Mouse (Mus musculus) urinary bladder, postnatal 0 days (tissue): ENCODE results near the gene Tas2r116. TPM values are rescaled to one million over a fixed set of nuclear protein-coding genes. Genes with fewer than 3 reads are reported as not detected.

Experiments used
- polyA plus RNA-seq: library from polyadenylated mRNA; unstranded; fragments of >200 nt; fragmentation: Nextera tagmentation; extraction: Ambion mirVana; gene quantifications from 2 replicates; pipeline ENCODE4 v1.2.1, GENCODE M21; 2015

Tas2r116 gene
- polyA plus RNA-seq: not detected in 2 replicates

GRCm38 (mm10) chr6:132855138-132855537, at the start of gene Tas2r116:
Gene Tas2r116, plus strand, starts transcription at chr6:132855438.

DNA sequence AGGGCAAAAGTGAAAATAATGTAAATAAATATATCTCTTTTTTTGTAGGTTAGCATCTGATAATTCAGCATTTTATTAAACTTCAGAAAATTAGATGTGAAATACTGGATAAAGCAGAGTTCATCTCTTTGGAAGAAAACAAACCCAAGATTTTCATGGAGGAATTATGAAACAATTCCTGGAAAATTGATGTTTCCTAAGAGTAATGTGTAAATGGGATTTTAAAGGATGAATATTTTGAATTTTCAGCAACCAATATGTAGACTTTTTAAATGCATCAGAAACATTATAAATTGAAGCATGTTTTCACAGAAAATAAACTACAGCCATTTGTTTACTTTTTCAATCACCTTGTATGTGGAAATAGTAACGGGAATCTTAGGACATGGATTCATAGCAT, 8.4 kb upstream of the Tas2r116 start, which contains the start of gene Tas2r123:
Tas2r123 (plus strand) TSS at position 301 of the 400 bp plus-strand sequence.

DNA sequence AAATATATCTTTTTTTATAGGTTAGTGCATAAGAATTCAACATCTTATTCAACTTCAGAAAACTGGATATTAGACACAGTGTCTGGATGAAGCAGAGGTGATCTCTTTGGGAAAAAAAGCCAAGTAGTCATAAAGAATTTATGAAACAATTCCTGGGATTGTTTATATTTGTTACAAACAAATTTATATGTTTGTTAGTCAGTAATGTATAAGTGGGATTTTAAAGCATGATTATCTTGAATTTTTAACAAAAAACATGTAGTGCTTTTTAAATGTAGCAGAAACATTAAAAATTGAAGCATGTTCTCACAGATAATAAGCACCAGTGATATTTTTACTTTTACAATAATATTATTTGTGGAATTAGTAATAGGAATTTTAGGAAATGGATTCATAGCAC, 12.5 kb downstream of the Tas2r116 start, which contains the start of gene Tas2r110:
Tas2r110 (plus strand) TSS at position 301 of the 400 bp plus-strand sequence.

DNA sequence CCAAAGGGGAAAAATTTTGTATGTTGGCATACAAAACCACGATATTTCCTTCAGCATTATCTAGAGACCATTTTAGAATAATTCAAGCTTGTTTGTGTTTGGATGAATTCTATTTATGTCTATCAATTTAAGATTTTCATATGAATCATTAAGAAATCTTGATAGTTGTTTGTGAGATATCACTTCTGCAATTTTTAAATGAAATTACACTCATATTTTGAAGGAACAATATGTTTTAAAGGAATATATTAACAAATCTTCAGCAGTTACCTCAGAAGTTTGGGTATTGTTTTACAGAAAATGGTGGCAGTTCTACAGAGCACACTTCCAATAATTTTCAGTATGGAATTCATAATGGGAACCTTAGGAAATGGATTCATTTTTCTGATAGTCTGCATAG, 37.5 kb downstream of the Tas2r116 start, which contains the start of gene Tas2r113:
Tas2r113 (plus strand) TSS at position 301 of the 400 bp plus-strand sequence.

Other genes starting within 250 kb of the Tas2r116 start
- gene A630073D07Rik, start 203.9 kb upstream of the Tas2r116 start, polyA plus RNA-seq: not detected in 2 replicates
- gene Tas2r120, start 198.5 kb upstream of the Tas2r116 start, polyA plus RNA-seq: not detected in 2 replicates
- not detected in 2 replicates for gene Tas2r121, start 154.4 kb upstream of the Tas2r116 start, polyA plus RNA-seq
- not detected in 2 replicates for gene Tas2r122, start 143.5 kb upstream of the Tas2r116 start, polyA plus RNA-seq
- not detected in 2 replicates for gene Tas2r115, start 117.4 kb upstream of the Tas2r116 start, polyA plus RNA-seq
- not detected in 2 replicates for gene Tas2r124, start 100.7 kb upstream of the Tas2r116 start, polyA plus RNA-seq
- gene Tas2r102, start 93.3 kb upstream of the Tas2r116 start, polyA plus RNA-seq: not detected in 2 replicates
- not detected in 2 replicates for gene Tas2r136, start 77.3 kb upstream of the Tas2r116 start, polyA plus RNA-seq
- gene Tas2r117, start 52.6 kb upstream of the Tas2r116 start, polyA plus RNA-seq: not detected in 2 replicates
- gene Tas2r123, start 8.3 kb upstream of the Tas2r116 start, polyA plus RNA-seq: not detected in 2 replicates
- not detected in 2 replicates for gene Tas2r110, start 12.6 kb downstream of the Tas2r116 start, polyA plus RNA-seq
- gene Tas2r113, start 37.6 kb downstream of the Tas2r116 start, polyA plus RNA-seq: not detected in 2 replicates
- gene Tas2r125, start 54.2 kb downstream of the Tas2r116 start, polyA plus RNA-seq: not detected in 2 replicates
- gene Tas2r129, start 95.7 kb downstream of the Tas2r116 start, polyA plus RNA-seq: not detected in 2 replicates
- gene Tas2r131, start 102.5 kb downstream of the Tas2r116 start, polyA plus RNA-seq: not detected in 2 replicates
- not detected in 2 replicates for gene Tas2r109, start 125.5 kb downstream of the Tas2r116 start, polyA plus RNA-seq
- gene Tas2r103, start 181.7 kb downstream of the Tas2r116 start, polyA plus RNA-seq: not detected in 2 replicates
- not detected in 2 replicates for gene Tas2r140, start 200.4 kb downstream of the Tas2r116 start, polyA plus RNA-seq
- 67.6 and 85.7 TPM in 2 replicates for gene Smim10l1, start 249.5 kb downstream of the Tas2r116 start, polyA plus RNA-seq